Mouse (Mus musculus): ENCODE measurements around the gene Ankra2. TPM values are rescaled to one million over a fixed set of nuclear protein-coding genes. Genes with fewer than 3 reads are reported as not detected.

Gene Ankra2
- 10 to 100 TPM; 77.9 to 82.0 TPM for total RNA-seq (2021)

- intact Hi-C loops (cut with DNase I): no loop called here
- DNase-seq: peak; percentile 98
Measured at GRCm38 (mm10) chr13:98262636-98263457, at the start of gene Ankra2, which contains the start of gene Utp15. Ankra2 (plus strand) TSS chr13:98263074. Utp15 (minus strand) TSS chr13:98263041.

- intact Hi-C loops (cut with DNase I): loop anchor here (5.0 kb wide), 1 partner anchor 191 kb away; no protein-coding TSS in a partner anchor
- peak; percentile 44 for DNase-seq
Measured at GRCm38 (mm10) chr13:98222848-98223247, 40.0 kb upstream of the Ankra2 start.

- no peak for DNase-seq
- intact Hi-C loops (cut with DNase I): no loop called here
Measured at GRCm38 (mm10) chr13:98226225-98226624, 36.6 kb upstream of the Ankra2 start.

- DNase-seq: no peak
- intact Hi-C loops (cut with DNase I): loop anchor here (10.0 kb wide), 1 partner anchor 286 kb away; no protein-coding TSS in a partner anchor
Measured at GRCm38 (mm10) chr13:98230511-98230910, 32.4 kb upstream of the Ankra2 start.

GRCm38 (mm10) chr13:98235451-98235850 is 27.4 kb upstream of the Ankra2 start:
- intact Hi-C loops (cut with DNase I): loop anchor here (10.0 kb wide), 1 partner anchor 291 kb away; no protein-coding TSS in a partner anchor
- no peak for DNase-seq

GRCm38 (mm10) chr13:98239978-98240641 is 22.8 kb upstream of the Ankra2 start:
- intact Hi-C loops (cut with DNase I): loop anchor here (5.0 to 10.0 kb wide), 3 partner anchors 208 to 1005 kb away; no protein-coding TSS in a partner anchor
- peak; percentile 67 for DNase-seq

GRCm38 (mm10) chr13:98241531-98242282 is 21.2 kb upstream of the Ankra2 start:
- no peak for DNase-seq
- intact Hi-C loops (cut with DNase I): loop anchor here (5.0 to 10.0 kb wide), 2 partner anchors 209 to 1007 kb away; no protein-coding TSS in a partner anchor

- peak; percentile 42 for DNase-seq
- intact Hi-C loops (cut with DNase I): loop anchor here (5.0 to 10.0 kb wide), 2 partner anchors 212 to 1010 kb away; no protein-coding TSS in a partner anchor
Measured at GRCm38 (mm10) chr13:98244571-98245350, 18.1 kb upstream of the Ankra2 start.

GRCm38 (mm10) chr13:98245386-98245785 is 17.5 kb upstream of the Ankra2 start:
- intact Hi-C loops (cut with DNase I): loop anchor here (10.0 kb wide), 1 partner anchor 1011 kb away; no protein-coding TSS in a partner anchor
- peak; percentile 9 for DNase-seq

- intact Hi-C loops (cut with DNase I): loop anchor here (10.0 kb wide), 1 partner anchor 1015 kb away; no protein-coding TSS in a partner anchor
- no peak for DNase-seq
Measured at GRCm38 (mm10) chr13:98249594-98249993, 13.3 kb upstream of the Ankra2 start.

- intact Hi-C loops (cut with DNase I): no loop called here
- DNase-seq: no peak
Measured at GRCm38 (mm10) chr13:98254921-98255320, 8.0 kb upstream of the Ankra2 start.

- no peak for DNase-seq
- intact Hi-C loops (cut with DNase I): no loop called here
Measured at GRCm38 (mm10) chr13:98263458-98263987, 649 bp downstream of the Ankra2 start.

GRCm38 (mm10) chr13:98264111-98264510 is 1.2 kb downstream of the Ankra2 start:
- intact Hi-C loops (cut with DNase I): no loop called here
- DNase-seq: no peak

GRCm38 (mm10) chr13:98274023-98274422 is 11.1 kb downstream of the Ankra2 start:
- intact Hi-C loops (cut with DNase I): no loop called here

GRCm38 (mm10) chr13:98275646-98276045 is 12.8 kb downstream of the Ankra2 start:
- intact Hi-C loops (cut with DNase I): no loop called here
- DNase-seq: no peak

More at GRCm38 (mm10) chr13:98274023-98274422, 11.1 kb downstream of the Ankra2 start:
- DNase-seq: no peak

- no peak for DNase-seq
- intact Hi-C loops (cut with DNase I): no loop called here
Measured at GRCm38 (mm10) chr13:98276253-98276652, 13.4 kb downstream of the Ankra2 start.

GRCm38 (mm10) chr13:98277501-98277900 is 14.6 kb downstream of the Ankra2 start:
- intact Hi-C loops (cut with DNase I): no loop called here
- no peak for DNase-seq

GRCm38 (mm10) chr13:98279686-98280085 is 16.8 kb downstream of the Ankra2 start, which contains the start of gene Gm21976:
Gm21976 (plus strand) TSS chr13:98279887.
- DNase-seq: no peak
- intact Hi-C loops (cut with DNase I): no loop called here

- intact Hi-C loops (cut with DNase I): no loop called here
- DNase-seq: no peak
Measured at GRCm38 (mm10) chr13:98280990-98281650, 18.2 kb downstream of the Ankra2 start.

All from left cerebral cortex, postnatal 4 days (tissue).